Mouse (Mus musculus): ENCODE data around the gene Clhc1.

DNA sequence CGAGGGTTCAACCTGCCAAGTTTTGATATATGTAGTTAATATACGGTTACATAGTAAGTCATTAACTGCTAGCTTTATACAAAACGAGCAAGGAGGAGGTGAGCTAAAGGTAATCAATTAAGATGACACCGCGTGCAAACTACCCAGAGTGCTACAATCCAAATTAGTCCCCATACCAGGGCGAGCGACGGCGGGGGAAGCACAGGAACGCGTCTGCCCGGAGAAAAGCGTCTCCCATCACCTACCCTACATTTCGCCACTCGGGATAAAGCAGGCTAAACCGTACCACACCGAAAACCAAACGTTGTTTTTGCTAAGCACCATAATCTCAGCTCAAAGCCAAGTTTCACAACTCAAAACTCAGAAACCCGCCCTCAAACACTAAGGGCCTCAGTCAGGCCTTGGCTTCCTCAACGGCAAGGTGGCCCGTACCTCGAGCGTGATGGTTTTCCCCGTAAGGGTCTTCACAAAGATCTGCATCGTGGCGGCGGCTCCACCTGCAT lies 450 bp upstream of the Clhc1 start:
- TF ChIP-seq EP300 (optimal IDR thresholded peaks at IDR 0.05) = no peak
- no peak for TF ChIP-seq CTCF (IDR thresholded peaks at IDR 0.05; ENCODE audit: low read depth)

All from stomach, postnatal 0 days (tissue).